Mouse (Mus musculus) gastrocnemius, postnatal 36 days (tissue): ENCODE data around the gene Parp6. TPM values are rescaled to one million over a fixed set of nuclear protein-coding genes. Genes with fewer than 3 reads are reported as not detected.

Source experiments
- DNase-seq, 2 experiments: peaks; one replicate each; pipeline ENCODE4 v3.0.0; 2022
- intact Hi-C: fragments of 180-260 bp; cut with DNase I; formaldehyde crosslinking; loops from one replicate; pipeline ENCODE4 v1.15.1; 2025
- long read RNA-seq, 2 experiments: library from polyadenylated mRNA; stranded (forward); transcript quantifications; one replicate each; pipeline ENCODE4 v2.0.0; 2021
- total RNA-seq, 2 experiments: library from RNA; stranded (reverse); gene quantifications; 2 replicates each; pipeline ENCODE4 v1.2.3; 2021

Gene Parp6
- 10 to 100 TPM; 17.3 to 21.9 TPM for total RNA-seq
- long read RNA-seq, experiment 1, partial matches to known transcripts, result 2 of 16 reads
- long read RNA-seq, experiment 1, other reads (novel, unspliced or antisense), result 13 of 16 reads
- long read RNA-seq, experiment 2, partial matches to known transcripts, result 3 of 28 reads
- long read RNA-seq, experiment 2, other reads (novel, unspliced or antisense), result 23 of 28 reads

DNA sequence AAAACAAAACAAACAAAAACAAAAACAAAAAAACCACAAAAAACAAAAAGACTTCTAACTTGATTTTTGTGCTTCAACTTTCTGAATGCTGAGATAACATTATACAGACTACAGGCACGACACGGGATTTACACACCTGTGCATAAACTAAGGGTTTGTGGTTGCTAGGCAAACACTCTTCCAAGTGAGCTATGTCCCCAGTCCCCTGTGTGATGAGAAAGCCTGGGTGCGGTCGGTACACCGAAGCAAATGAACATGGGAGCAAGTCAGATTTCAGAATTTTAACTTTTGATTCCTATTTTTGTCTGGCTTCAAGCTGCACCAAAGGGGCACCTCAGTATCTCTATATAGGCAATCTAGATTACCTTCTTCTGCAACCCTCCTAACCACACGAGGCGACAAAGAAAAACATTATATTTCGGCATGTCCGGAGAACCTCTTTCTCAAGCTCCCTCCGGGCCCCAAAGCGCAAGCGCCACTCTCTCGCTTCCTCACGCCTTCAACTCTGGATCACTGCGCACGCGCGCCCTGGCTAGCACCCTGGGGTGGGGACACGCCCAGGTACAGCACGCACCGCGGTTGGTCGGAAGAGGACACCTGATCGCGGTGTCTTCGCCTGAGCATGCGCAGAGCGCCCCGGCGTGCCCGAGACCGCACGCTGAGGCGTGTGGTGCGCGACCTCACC is at the start of gene Parp6:
Gene Parp6 (plus strand): TSS at position 663 of the 685 bp plus-strand sequence.
- DNase-seq, result peak; percentile 98 to 100
- intact Hi-C loops, result no loop called here

GRCm38 (mm10) chr9:59571852-59572251 is 45.2 kb upstream of the Parp6 start:
- intact Hi-C loops, result no loop called here
- DNase-seq, result no peak

DNA sequence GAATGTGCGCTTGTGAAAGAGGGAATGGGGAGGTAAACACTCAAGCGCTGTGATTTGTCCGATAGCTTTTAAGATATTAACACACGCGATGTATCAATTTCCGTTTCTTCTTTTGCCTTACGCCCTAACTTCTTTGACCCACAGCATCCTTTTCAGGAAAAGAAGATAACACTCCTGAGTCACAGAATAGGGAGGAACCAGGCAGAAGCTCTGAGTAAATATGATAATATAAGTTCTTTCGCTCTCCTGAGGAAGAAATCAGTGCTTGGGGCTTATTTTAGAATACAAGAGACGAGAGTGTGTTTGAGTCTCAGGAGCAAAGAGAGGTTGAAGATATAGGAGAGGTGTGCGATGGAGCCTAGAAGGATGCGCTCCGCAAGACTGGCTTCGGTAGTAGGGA is 39.7 kb upstream of the Parp6 start:
- no peak for DNase-seq
- intact Hi-C loops, result no loop called here

- DNase-seq, result peak; percentile 43 to 61
- intact Hi-C loops, result no loop called here
Measured at GRCm38 (mm10) chr9:59577844-59578504, 39.1 kb upstream of the Parp6 start, which contains the start of gene Celf6. Gene Celf6, plus strand, starts transcription at chr9:59577917.

DNA sequence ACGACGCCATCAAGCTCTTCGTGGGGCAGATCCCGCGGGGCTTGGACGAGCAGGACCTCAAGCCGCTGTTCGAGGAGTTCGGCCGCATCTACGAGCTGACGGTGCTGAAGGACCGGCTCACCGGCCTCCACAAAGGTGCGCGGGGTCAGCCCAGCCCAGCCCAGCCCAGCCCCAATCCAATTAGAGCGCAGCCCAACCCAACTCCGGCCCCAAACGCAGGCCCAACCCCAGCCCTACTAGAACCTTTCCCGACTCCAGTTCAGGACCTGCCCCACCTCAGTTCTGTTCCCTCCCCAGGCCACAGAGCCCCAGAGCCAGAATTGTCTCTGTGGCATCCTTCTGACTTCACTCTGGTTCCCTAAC is 38.6 kb upstream of the Parp6 start:
- intact Hi-C loops, result no loop called here
- DNase-seq, result no peak

DNA sequence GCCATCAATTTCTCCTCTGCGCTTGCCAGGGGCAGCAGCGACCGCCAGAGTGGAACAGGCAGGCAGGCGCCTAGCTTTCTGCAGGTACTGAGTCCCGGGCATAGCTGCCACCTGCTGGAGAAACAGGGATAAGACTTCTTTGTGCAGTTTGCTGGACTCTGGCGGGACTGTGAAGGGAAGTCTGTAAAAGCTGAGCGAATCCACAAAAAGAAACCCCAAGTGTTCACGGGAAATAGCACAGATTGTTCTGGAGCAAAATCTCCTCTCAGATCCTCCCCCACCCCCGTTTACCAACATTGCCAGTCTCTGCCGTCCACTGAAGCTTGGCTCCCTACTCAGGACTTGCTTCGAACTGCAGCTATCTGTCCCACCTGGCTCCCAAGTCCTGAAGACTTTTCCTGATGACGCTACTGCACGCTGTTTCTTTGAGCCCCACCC is 32.2 kb upstream of the Parp6 start:
- intact Hi-C loops, result loop anchor here (2.0 to 10.0 kb wide), 2 partner anchors 18 to 680 kb away; no protein-coding TSS in a partner anchor

GRCm38 (mm10) chr9:59588252-59588651 is 28.8 kb upstream of the Parp6 start:
- intact Hi-C loops, result loop anchor here (10.0 kb wide), 1 partner anchor 683 kb away; no protein-coding TSS in a partner anchor
- DNase-seq, result no peak

More for the DNA sequence above, 32.2 kb upstream of the Parp6 start:
- DNase-seq, result peak; percentile 29 to 40

GRCm38 (mm10) chr9:59588710-59589671 is 28.1 kb upstream of the Parp6 start:
- intact Hi-C loops, result loop anchor here (10.0 kb wide), 1 partner anchor 684 kb away; no protein-coding TSS in a partner anchor
- DNase-seq, result no peak

DNA sequence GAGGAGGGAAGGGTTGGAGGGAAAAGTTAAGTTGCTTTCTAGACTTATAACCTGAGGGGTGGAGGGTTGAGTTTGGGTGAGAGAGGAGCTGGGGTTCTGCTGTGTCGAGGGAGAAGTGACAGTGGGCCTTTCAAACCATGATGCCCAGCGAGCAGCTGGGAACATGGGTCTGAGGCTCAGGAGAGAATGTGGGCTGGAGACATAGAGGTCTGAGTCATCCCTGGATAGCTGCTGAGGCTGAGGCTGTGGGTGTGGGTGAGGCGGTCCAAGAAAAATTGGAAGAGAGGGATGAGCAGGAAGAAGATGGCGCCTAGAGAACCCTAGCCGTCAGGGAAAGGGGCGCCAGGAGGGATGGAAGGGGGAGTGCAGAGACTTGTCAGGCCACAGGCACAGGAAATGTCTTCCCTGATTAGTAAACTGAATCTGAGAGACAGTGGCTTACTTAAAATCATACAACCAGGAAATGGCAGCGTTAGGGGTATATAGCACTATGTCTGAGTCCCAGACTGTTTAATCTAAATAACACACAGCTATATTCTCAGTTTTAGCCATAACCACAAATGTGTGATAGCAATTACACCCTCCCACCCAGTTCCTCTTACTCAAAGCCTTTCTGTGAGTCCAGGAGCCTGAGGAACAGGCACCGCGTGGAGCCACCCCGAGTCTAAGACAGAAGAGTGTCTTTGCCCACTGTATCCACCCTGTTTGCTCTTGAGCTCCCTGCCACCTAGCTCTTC is 27.2 kb upstream of the Parp6 start:
- intact Hi-C loops, result loop anchor here (10.0 kb wide), 1 partner anchor 685 kb away; no protein-coding TSS in a partner anchor

GRCm38 (mm10) chr9:59601661-59602060 is 15.4 kb upstream of the Parp6 start:
- DNase-seq, result no peak
- intact Hi-C loops, result no loop called here

More for the DNA sequence above, 27.2 kb upstream of the Parp6 start:
- no peak for DNase-seq

- DNase-seq, result no peak
- intact Hi-C loops, result no loop called here
Measured at GRCm38 (mm10) chr9:59605967-59606366, 11.1 kb upstream of the Parp6 start.

GRCm38 (mm10) chr9:59610950-59611349 is 6.1 kb upstream of the Parp6 start:
- no peak for DNase-seq
- intact Hi-C loops, result no loop called here

GRCm38 (mm10) chr9:59615797-59616196 is 1.3 kb upstream of the Parp6 start:
- intact Hi-C loops, result no loop called here
- no peak for DNase-seq

- no peak for DNase-seq
- intact Hi-C loops, result no loop called here
Measured at GRCm38 (mm10) chr9:59617307-59617973, 356 bp downstream of the Parp6 start.

DNA sequence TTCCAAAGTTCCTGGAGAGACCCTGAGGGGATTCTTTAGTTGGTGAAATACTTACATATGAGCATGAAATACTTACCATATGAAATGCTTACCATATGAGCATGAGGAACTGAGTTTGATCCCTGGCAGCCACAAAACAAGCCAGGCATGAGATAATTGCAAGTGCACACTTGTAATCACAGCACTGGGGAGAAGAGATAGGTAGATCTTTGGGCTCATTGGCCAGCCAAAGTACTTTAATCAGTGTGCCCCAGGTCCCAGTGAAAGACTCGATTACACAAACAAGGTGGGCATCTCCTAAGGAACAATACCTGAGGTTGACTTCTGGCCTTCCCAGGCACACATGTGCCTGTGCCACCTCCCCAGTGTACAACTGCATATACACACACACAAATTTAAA is 21.3 kb downstream of the Parp6 start:
- no peak for DNase-seq
- intact Hi-C loops, result no loop called here

GRCm38 (mm10) chr9:59639936-59640335 is 22.9 kb downstream of the Parp6 start:
- intact Hi-C loops, result no loop called here
- no peak for DNase-seq

GRCm38 (mm10) chr9:59641320-59641719 is 24.2 kb downstream of the Parp6 start:
- intact Hi-C loops, result no loop called here

DNA sequence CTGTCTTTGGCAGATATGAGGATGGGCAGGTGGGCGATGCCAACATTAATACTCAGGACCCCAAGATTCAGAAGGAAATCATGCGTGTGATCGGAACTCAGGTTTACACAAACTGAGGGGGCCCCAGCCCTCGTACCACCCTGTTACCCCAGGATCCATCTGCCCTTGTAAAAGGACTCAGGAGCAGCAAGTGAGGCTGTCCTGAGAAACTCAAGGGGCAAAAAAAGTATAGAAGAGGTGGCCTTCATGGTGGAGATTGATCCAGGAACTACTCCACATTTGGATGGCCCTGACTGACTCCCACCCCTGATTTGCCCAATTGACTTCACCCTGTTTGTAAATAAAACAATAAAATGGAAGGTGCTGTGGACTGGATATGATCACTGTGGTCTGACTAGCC is 32.8 kb downstream of the Parp6 start:
- DNase-seq, result no peak
- intact Hi-C loops, result no loop called here

More at GRCm38 (mm10) chr9:59641320-59641719, 24.2 kb downstream of the Parp6 start:
- DNase-seq, result no peak

DNA sequence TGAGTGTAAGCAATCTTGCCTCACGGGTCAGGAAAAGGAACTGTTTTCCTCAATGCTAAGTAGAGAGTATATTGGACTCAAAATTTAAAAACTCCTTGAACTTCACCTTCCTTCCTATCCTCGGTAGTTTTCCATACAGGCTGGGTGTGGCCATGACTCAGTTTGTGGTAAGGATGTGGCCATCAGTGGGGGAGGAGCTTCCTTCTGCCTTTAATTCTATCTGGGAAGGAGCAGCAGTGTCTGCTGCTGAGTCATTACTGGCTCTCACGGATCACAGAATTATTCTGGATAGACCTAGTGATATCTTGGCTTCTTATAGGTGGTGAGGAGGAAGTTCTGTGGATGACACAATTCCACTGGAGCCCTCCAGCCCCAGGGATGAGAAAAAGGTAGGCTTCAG is 36.3 kb downstream of the Parp6 start:
- intact Hi-C loops, result no loop called here
- DNase-seq, result no peak
